Mouse (Mus musculus): ENCODE data around the gene Vash2.
A peak's percentile ranks its signal among the peaks of the same experiment; 100 is the strongest.
"Not testable (repeated sequence)": the region's sequence is repeated elsewhere in the genome, so short reads cannot be mapped to it uniquely, and the experiment has no call there.

The Vash2 gene

GRCm38 (mm10) chr1:190927311-190927710 lies 51.8 kb downstream of the Vash2 start:
- no peak for DNase-seq (ENCODE audit: low read depth, low spot score)

GRCm38 (mm10) chr1:190924812-190925211 lies 54.3 kb downstream of the Vash2 start, which contains the start of gene Angel2:
Gene Angel2, plus strand, starts transcription at chr1:190925112.
- not testable (repeated sequence) for DNase-seq (ENCODE audit: low read depth, low spot score)

GRCm38 (mm10) chr1:190919725-190920469 lies 59.2 kb downstream of the Vash2 start:
- no peak for DNase-seq (ENCODE audit: low read depth, low spot score)

DNA sequence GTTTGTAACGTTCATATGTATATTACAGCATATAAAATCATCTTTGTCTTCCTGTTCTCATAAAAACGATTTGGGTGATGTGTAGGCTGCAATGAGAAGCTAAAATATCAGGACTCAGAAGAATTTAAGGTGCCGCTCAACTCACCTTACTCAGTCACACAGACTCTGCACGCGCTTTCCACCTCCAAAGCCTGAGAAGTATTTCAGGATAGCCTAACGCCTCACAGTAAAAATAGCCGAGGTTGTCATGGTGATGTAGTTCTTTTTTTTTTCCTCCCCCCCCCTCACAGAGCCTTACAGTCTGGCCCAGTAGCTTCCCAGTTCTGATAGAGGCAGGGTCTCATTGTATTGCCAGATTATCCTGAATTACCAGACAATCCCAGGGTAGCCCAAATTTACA lies 60.2 kb downstream of the Vash2 start:
- no peak for DNase-seq (ENCODE audit: low read depth, low spot score)

- DNase-seq (ENCODE audit: low read depth, low spot score): no peak
Observed at GRCm38 (mm10) chr1:190912623-190913022, 66.5 kb downstream of the Vash2 start.

DNA sequence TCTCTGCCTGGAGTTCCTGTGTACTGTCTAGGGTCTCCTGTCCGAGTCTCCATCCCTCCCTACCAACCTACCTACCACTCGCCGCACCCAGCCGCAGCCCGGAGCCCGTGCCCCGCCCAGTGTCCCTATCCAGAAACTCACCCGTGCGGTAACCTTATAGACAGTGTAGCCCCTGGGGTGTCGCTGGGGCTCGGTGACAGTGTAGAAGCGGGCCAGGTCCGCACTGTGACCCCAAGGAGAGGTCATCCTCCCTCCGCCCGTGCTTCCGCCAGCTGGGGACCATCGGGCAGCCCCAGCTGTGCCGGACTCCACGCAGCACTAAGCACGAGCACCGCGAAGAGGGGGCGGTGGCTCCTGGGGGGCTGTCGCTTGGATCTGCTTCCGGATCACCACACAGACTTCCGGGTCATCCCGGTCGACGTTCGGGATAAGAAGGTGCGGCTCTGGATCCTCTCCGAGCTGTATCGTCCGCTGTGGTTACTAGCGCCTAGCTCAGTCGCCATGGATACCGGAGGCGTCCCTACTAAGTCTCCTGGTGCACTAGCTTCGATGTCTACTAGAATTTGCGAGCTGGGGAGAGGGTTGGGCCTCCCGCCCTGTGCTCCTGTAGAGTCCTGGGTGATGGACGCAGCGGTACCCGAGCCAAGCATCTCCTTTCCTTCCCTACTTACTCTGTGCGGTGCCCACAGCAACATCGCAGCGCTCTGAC lies 67.5 kb downstream of the Vash2 start, which contains the start of gene Rps6kc1:
Gene Rps6kc1 (minus strand): TSS at position 356 of the 709 bp plus-strand sequence.
- DNase-seq (ENCODE audit: low read depth, low spot score): peak; percentile 81

GRCm38 (mm10) chr1:190910836-190911235 lies 68.3 kb downstream of the Vash2 start:
- no peak for DNase-seq (ENCODE audit: low read depth, low spot score)

- no peak for DNase-seq (ENCODE audit: low read depth, low spot score)
Observed at GRCm38 (mm10) chr1:190904714-190905113, 74.4 kb downstream of the Vash2 start.

GRCm38 (mm10) chr1:190904136-190904535 lies 75.0 kb downstream of the Vash2 start:
- no peak for DNase-seq (ENCODE audit: low read depth, low spot score)

DNA sequence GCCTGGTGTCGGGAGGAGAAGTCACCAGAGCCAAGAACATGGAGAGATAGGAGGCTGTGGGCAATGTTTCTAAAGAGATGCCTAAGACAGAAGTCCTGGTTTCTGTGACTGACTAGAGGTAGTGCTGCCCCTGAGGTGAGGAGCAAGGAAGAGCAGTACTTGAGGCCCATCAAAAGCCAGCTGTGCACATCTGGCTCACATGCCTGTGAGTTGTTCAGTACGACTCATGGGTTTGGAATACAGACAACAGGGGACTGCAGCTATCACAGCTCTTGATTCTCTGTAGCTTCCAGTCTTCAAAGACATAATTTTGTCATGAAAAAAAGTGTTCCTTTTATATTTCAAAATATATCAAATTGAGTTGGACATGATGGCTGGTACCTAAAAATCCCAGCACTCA lies 78.0 kb downstream of the Vash2 start:
- DNase-seq (ENCODE audit: low read depth, low spot score): no peak

DNA sequence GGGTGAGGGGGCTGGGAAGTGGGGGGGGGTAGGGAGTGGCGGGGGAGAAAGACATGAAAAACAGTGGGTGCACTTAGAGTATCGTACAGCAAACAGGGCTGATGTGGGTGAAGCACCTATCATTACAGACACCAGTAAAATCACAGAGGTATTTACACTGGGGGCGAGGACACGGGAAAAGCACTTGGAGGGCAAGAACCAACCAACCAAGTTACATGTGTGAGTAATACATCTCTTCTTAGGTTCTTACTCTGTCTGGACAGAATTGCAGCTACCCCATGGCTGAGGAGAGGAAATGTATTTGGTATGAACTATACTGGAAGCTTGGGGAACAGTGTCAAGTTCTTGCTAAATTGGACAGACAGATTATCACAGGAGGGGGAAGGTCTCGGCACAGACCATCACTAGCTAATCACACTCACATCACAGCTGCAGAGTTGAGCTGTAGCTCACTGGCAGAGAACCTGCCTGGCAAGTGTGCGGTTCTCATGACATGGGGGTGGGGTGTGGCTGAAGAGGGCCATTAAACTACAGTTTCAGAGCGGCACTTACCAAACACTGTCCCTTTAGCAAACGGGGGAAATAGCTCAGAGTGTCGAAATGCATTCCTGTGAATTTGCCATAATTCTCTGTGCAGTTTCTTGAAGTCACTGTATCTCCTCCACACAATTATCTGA lies 80.1 kb downstream of the Vash2 start:
- no peak for DNase-seq (ENCODE audit: low read depth, low spot score)

DNA sequence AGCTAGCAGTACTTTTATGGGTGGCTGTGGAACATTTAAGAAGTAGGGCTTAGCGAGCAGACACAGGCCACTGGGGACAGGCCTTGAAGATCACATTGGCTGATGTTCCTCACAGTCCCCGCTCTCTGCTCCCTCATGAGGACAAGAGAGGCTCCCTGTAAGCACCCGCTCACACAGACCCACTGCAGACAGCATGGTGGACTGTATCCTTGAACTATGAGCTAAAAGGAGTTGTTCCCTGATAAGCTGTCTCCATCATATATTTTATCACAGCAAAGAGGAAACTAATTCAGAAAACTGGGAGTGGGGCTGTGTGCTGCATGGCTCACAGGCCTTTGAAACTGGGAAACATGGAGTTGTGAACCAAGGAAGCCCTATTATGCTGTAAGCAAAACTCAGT lies 80.9 kb downstream of the Vash2 start:
- DNase-seq (ENCODE audit: low read depth, low spot score): no peak

All from forelimb bud, embryonic 11.5 days (tissue).